Mouse (Mus musculus) embryonic fibroblast, embryonic 13.5 days (primary cell): ENCODE data around the gene Stk10. TPM values are rescaled to one million over a fixed set of nuclear protein-coding genes. Genes with fewer than 3 reads are reported as not detected.
A peak's percentile ranks its signal among the peaks of the same experiment; 100 is the strongest.

Source experiments
- H3K27ac ChIP-seq: 2 replicates; pipeline ENCODE4 v1.5.1; 2012; ENCODE audit warnings: low read length, control low read depth, inconsistent platforms; ENCODE audit not compliant: insufficient read depth
- H3K4me1 ChIP-seq: 2 replicates; pipeline ENCODE4 v1.6.1; 2011; ENCODE audit warnings: low read length; ENCODE audit not compliant: control insufficient read depth, insufficient read depth
- H3K4me3 ChIP-seq: 2 replicates; pipeline ENCODE4 v1.5.1; 2011; ENCODE audit warnings: mild to moderate bottlenecking, control low read depth, low read length; ENCODE audit not compliant: insufficient read depth
- CTCF ChIP-seq: IDR thresholded peaks from 2 replicates; pipeline ENCODE4 v1.5.1; 2011; ENCODE audit warnings: mild to moderate bottlenecking, control low read depth, low read length, moderate library complexity, borderline replicate concordance; ENCODE audit not compliant: insufficient read depth
- POLR2A ChIP-seq: IDR thresholded peaks from 2 replicates; pipeline ENCODE4 v1.6.1; 2011; ENCODE audit warnings: low read depth, mild to moderate bottlenecking, control low read depth, low read length, moderate library complexity
- polyA plus RNA-seq: library from polyadenylated mRNA; stranded (reverse); fragments of >200 nt; gene quantifications from 2 replicates; pipeline ENCODE4 v1.2.4, GENCODE M21; 2011; ENCODE audit warnings: low read depth; ENCODE audit not compliant: missing spikeins, insufficient read length

Gene Stk10
- polyA plus RNA-seq, 1 experiment, result 4.4 TPM

DNA sequence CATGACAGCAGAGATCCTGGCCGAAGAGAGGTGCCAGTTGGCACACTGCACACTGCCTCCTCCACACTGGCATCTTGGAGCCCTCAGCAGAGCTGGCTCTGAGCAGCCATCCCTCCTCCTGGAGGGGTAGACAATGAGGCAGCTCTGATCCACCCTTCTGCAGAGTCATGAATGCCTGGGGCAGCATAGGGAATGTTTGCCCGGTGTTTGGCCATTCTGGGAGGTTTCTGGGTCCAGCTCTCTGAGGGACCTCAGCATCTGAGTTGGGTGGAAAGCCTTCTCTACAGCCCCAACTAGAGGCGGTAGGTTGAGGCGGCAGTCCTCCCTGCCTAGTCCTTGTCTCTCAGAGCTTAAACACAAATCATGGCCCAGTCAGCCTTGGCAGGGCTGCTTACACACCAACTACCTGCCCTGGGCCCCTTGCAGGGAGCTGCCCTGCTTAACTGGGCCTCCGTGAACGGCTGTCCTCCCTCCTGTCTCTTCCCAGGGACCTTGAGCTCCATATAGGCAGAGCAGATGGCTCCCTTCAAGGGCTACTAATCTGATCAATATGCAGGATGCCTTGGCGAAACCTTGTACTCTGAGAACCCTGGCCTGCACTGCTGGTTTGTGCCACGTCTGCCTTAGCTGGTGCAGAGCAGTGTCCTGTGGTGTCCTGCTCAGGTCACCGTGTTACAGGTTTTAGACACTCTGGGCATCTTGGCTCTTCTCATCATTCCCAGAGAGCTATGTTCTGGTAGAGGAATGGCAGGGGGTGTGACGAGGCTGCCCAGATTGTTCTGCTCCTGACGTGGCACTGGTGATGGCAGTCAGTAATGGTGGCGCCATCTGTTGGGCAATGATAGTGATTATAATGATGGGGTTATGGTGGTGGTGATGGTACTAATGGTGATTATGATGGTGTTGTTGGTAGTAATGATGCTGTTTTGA, 59.1 kb downstream of the Stk10 start:
- TF ChIP-seq CTCF (peak; percentile 38; the same call in 1 of the 2 replicates), POLR2A (no peak)
- Histone ChIP-seq H3K27ac (no peak overlapping the region), H3K4me3 (no peak overlapping the region), H3K4me1 (peaks cover 1% of the 10 kb centered on the region; the same call in 1 of the 2 replicates)

DNA sequence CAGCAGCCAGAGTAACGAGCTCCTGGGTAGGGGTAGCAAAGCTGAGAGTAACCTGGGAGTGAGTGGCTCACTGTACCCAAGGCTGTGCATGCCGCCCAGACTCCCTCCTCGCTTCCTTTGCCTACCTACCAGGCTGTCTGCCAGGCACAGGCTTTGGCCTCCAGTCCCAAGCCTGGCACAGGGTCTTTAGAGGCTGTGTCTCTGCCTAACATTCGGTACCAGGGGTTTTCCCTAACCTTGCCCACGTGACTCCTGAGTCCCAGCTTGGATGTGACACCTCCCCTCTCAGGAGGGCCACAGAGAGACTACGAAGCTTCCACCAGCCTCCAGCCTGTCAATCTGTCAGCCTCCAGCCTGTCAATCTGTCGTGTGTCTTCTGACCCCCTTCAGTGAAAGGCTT, 60.0 kb downstream of the Stk10 start:
- no peak for TF ChIP-seq CTCF
- no peak for TF ChIP-seq POLR2A
- Histone ChIP-seq H3K27ac (no peak overlapping the region), H3K4me3 (no peak overlapping the region), H3K4me1 (no peaks in the 10 kb centered on the region)

DNA sequence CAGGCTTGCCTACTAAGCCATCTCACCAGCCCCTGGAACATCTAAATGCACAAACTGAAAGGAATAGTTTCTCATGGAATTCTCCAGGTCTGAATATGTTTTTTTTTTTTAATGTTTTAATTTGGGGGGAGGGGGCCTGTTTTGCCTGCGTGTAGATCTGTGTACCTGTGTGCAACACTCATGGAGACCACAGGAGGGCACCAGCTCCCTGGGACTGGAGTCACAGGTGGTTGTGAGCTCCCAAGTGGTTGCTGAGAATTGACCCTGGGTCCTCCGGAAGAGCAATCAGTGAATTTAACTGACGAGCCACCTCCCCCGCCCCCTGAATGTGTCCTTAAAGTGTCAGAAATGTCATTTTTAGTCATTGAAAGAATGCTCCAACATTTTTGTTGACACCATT, 61.0 kb downstream of the Stk10 start:
- no peak for TF ChIP-seq CTCF
- no peak for TF ChIP-seq POLR2A
- no peak overlapping the region for H3K4me3 ChIP-seq
- H3K27ac ChIP-seq, result no peak overlapping the region
- H3K4me1 ChIP-seq, result no peaks in the 10 kb centered on the region

DNA sequence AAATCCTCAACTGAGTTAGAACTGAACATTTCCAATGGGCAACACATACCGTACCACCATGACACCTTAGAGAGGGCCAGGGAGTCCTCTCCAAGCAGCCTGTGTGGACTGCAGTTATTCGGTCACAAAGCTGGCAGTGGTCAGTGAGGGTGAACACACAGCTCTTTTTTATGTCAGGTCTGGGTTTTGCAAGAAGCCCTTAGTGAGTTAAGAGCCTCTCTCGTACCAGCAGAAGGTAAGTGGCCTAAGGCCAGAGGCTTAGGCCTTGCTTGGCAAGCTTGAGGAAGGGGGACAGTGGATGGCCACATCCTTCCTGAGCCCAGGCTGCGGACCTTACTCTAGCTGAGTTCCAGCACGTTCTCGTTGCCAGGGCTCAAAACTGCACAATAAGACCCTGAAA, 67.3 kb downstream of the Stk10 start:
- TF ChIP-seq CTCF, result no peak
- TF ChIP-seq POLR2A, result no peak
- Histone ChIP-seq H3K4me1 (peaks cover 5% of the 10 kb centered on the region; the same call in 1 of the 2 replicates), H3K27ac (no peak overlapping the region), H3K4me3 (no peak overlapping the region)

DNA sequence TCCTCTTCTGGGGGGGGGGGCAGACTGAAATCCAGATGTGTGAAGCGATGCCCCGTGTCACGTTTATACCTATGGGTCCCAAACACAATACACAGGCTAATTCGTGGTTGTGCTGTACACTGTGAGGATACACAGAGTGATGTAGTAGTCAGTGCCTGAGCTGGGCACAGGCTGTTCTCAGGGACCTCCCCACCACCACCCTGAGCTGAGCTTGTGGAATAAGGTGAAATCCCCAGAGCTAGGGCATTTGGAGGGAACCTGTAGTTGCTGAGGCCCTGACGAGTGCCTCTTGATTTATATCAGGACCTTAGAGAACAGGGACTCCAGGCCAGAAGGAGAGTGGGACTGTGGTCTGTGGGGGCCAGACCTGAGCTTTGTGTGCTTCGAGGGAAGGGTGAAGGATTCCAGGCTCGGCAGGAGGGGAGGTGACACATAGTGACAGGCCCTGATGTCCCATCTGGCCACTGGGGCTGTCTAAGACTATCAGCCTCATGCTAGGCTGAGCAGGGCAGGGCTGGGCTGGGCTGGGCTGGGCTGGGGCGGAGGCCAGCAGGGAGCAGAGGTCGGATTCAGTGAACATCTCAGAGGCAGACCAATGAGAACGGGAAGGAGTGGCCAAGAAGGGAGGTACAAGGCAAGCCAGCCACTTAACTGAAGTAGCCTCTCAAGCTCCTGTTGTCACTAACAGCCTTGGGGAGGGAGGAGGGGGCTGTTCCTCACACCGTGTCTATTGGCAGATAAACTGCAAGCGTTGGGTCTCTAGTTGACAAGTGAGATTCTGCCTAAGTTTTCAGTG, 68.6 kb downstream of the Stk10 start:
- Histone ChIP-seq H3K4me1 (peaks cover 8% of the 10 kb centered on the region; the same call in 1 of the 2 replicates), H3K4me3 (no peak overlapping the region), H3K27ac (no peak overlapping the region)
- no peak for TF ChIP-seq CTCF
- TF ChIP-seq POLR2A, result no peak

DNA sequence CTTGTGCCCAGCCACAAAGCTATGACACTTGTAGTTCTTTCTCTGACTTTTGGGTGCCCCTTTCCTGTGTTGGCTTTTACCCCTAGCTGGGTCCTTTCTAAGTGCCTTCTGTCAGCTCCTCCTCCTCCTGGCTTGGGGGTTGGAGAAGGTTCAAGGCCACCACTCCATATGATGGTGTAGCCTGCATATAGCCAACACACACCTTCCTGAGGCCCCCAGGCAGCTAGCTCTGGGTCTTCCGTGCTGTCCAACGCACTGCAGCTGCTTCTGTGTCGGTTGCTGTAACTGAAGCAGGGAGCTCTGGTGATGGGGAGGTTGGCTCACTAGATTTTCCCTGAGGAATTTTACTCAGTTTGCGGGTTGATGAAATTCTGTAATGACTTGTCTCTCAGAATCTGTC, 71.6 kb downstream of the Stk10 start:
- Histone ChIP-seq H3K27ac (peak overlapping the region; percentile 88), H3K4me3 (no peak overlapping the region), H3K4me1 (peaks cover 8% of the 10 kb centered on the region; the same call in 1 of the 2 replicates)
- TF ChIP-seq CTCF, result no peak
- no peak for TF ChIP-seq POLR2A

DNA sequence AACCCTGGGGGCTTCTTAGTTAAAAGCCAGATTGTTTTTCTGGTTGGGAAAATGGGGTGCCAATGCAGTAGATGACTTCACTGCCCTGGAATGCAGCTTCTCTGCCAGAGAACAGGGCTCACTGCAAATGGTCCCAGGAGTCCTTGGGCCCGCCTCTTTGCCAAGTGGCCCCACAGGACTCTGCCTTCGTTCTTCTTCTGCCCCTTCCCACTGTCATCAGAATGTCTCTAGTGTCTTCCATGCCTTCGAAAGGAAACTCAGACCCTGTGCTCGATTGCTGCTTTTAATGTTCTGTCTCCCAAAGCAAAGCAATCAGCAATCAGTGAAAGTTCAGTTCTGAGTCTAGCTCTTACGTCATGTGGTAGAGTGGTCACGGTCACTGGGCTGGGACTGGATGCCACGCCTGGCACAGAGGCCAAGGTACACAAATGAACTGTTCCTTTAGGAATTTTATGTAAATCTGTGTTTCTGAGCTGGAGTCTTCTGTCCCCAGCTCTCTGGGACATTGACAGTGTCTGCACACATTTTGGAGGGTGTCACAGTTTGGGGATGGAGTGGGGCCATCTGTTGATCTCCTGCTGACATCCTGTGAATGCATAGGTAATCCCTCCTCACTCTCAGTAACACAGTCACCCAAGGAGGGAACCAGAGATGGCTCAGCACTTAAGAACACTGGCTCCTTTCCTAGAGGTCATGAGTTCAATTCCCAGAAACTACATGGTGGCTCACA, 72.2 kb downstream of the Stk10 start:
- no peak overlapping the region for H3K4me3 ChIP-seq
- TF ChIP-seq CTCF (no peak), POLR2A (no peak)
- peak overlapping the region; percentile 88 for H3K27ac ChIP-seq
- peaks cover 8% of the 10 kb centered on the region; the same call in 1 of the 2 replicates for H3K4me1 ChIP-seq

DNA sequence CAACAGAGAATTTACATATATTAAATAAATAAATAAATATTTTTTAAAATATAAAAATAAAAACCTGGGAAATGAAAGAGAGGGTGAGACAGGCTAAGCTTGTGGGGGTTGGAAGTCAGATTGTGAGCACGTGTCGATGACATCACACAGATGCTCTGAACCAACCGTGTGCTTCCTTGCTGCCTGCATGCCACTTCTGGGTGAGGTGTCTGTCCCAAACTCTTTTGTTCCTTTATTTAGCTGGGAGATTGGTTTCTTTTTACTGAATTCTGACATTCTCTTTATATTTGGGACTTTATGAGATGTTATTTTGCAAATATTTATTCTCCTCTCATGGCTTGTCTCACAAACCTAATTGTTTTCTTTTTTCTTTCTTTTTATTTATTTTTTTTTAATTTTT, 72.8 kb downstream of the Stk10 start:
- TF ChIP-seq POLR2A, result no peak
- no peak for TF ChIP-seq CTCF
- Histone ChIP-seq H3K4me1 (peaks cover 8% of the 10 kb centered on the region; the same call in 1 of the 2 replicates), H3K27ac (peak overlapping the region; percentile 88; the same call in 1 of the 2 replicates), H3K4me3 (no peak overlapping the region)

DNA sequence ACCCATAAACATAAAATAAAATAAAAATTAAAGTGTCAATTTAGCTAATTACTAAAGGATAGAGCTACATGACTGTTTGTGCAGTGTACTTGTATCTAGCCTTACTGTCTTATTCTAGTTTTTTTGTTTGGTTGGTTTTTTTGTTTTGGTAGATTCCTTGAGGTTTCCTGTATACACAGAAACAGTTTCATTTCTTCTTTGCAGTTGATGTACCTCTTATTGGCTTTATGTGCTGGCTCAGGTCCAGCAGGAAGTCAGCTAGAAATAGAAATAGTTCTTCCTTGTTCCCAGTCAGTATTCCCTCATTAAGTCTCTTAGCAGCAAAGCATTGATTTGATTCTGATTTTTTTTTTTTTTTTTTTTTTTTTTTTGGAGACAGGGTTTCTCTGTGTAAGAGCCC, 74.2 kb downstream of the Stk10 start:
- no peak for TF ChIP-seq CTCF
- no peak for TF ChIP-seq POLR2A
- Histone ChIP-seq H3K4me1 (peaks cover 8% of the 10 kb centered on the region; the same call in 1 of the 2 replicates), H3K4me3 (no peak overlapping the region), H3K27ac (no peak overlapping the region)

DNA sequence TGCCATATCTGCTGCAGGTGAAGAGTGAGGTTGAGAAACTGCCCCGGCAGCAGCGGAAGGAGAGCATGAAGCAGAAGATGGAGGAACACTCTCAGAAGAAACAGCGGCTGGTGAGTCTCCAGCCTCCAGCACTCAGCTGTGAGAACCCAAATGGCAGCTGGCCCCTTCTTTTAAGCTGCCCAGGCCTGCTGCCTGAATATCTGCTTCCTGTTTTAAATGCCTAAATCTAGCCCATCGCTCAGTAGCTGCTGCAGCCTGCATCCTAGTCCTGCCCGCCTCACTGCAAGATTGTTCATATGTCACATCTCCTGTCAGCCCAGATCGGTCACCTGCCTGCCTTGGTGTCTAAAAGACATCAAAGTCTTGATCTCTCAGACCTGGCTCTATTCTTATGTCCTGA, 77.5 kb downstream of the Stk10 start:
- 0 out of 2 replicates have a peak, but pooled peaks cover under 1% of the 10 kb centered on the region for H3K4me1 ChIP-seq
- H3K4me3 ChIP-seq, result no peak overlapping the region
- H3K27ac ChIP-seq, result no peak overlapping the region
- TF ChIP-seq CTCF (no peak), POLR2A (no peak)
